Mouse (Mus musculus) activated CD4-positive, CD25-positive, alpha-beta regulatory T cell (primary cell): ENCODE measurements around the gene Olfr898. TPM values are rescaled to one million over a fixed set of nuclear protein-coding genes. Genes with fewer than 3 reads are reported as not detected.

Experiments
- polyA plus RNA-seq, 2 experiments: library from polyadenylated mRNA; unstranded; fragments of 100-300 nt; shearing (Covaris generic); gene quantifications; one replicate each; pipeline ENCODE4 v1.2.1; 2017

Olfr898 gene
- polyA plus RNA-seq = under 1 TPM; 0.13 to 0.28 TPM

GRCm38 (mm10) chr9:38348111-38348510 is at the start of gene Olfr898:
Olfr898 (plus strand) TSS chr9:38348411.

GRCm38 (mm10) chr9:38328760-38329159 is 19.5 kb upstream of the Olfr898 start, which contains the start of gene Olfr25:
Olfr25 (plus strand) TSS chr9:38329060.

GRCm38 (mm10) chr9:38366596-38366995 is 18.4 kb downstream of the Olfr898 start, which contains the start of gene Olfr250:
Olfr250 (plus strand) TSS chr9:38366896.

GRCm38 (mm10) chr9:38376786-38377185 is 28.6 kb downstream of the Olfr898 start, which contains the start of gene Olfr251:
Olfr251 (plus strand) TSS chr9:38377086.

GRCm38 (mm10) chr9:38401398-38401797 is 53.2 kb downstream of the Olfr898 start, which contains the start of gene Olfr147:
Olfr147 (plus strand) TSS chr9:38401698.

Other genes starting within 250 kb of the Olfr898 start
- not detected for gene Olfr888, start 240.3 kb upstream of the Olfr898 start, polyA plus RNA-seq
- under 1 TPM; 0.02 to 0.05 TPM for gene Olfr889, start 233.2 kb upstream of the Olfr898 start, polyA plus RNA-seq
- gene Olfr890, start 205.9 kb upstream of the Olfr898 start, polyA plus RNA-seq = under 1 TPM in 1 of 2 experiments, not detected in 1; 0.25 TPM
- not detected for gene Olfr891, start 167.6 kb upstream of the Olfr898 start, polyA plus RNA-seq
- not detected for gene Olfr893, start 140.0 kb upstream of the Olfr898 start, polyA plus RNA-seq
- gene Olfr894, start 130.4 kb upstream of the Olfr898 start, polyA plus RNA-seq = not detected
- gene Olfr143, start 95.6 kb upstream of the Olfr898 start, polyA plus RNA-seq = under 1 TPM in 1 of 2 experiments, not detected in 1; 0.11 TPM
- under 1 TPM in 1 of 2 experiments, not detected in 1; 0.18 TPM for gene Olfr895, start 80.6 kb upstream of the Olfr898 start, polyA plus RNA-seq
- gene Olfr896-ps1, start 57.3 kb upstream of the Olfr898 start, polyA plus RNA-seq = not detected
- not detected for gene Olfr25, start 19.4 kb upstream of the Olfr898 start, polyA plus RNA-seq
- under 1 TPM in 1 of 2 experiments, not detected in 1; 0.07 TPM for gene Olfr250, start 18.5 kb downstream of the Olfr898 start, polyA plus RNA-seq
- under 1 TPM in 1 of 2 experiments, not detected in 1; 0.10 TPM for gene Olfr251, start 28.7 kb downstream of the Olfr898 start, polyA plus RNA-seq
- gene Olfr147, start 53.3 kb downstream of the Olfr898 start, polyA plus RNA-seq = under 1 TPM in 1 of 2 experiments, not detected in 1; 0.04 TPM
- gene Olfr901, start 81.0 kb downstream of the Olfr898 start, polyA plus RNA-seq = under 1 TPM in 1 of 2 experiments, not detected in 1; 0.10 TPM
- gene Olfr902, start 99.2 kb downstream of the Olfr898 start, polyA plus RNA-seq = not detected
- gene Olfr904, start 114.7 kb downstream of the Olfr898 start, polyA plus RNA-seq = not detected
- gene Olfr905, start 122.7 kb downstream of the Olfr898 start, polyA plus RNA-seq = under 1 TPM in 1 of 2 experiments, not detected in 1; 0.21 TPM
- not detected for gene Olfr906, start 138.7 kb downstream of the Olfr898 start, polyA plus RNA-seq
- gene Olfr907, start 147.4 kb downstream of the Olfr898 start, polyA plus RNA-seq = not detected
- under 1 TPM in 1 of 2 experiments, not detected in 1; 0.06 TPM for gene Olfr911-ps1, start 173.2 kb downstream of the Olfr898 start, polyA plus RNA-seq
- gene Olfr910, start 189.4 kb downstream of the Olfr898 start, polyA plus RNA-seq = not detected
- under 1 TPM; 0.07 to 0.27 TPM for gene Olfr912, start 231.8 kb downstream of the Olfr898 start, polyA plus RNA-seq
- gene Olfr913, start 244.3 kb downstream of the Olfr898 start, polyA plus RNA-seq = not detected